Mouse (Mus musculus) embryo, embryonic 11.5 days (tissue): ENCODE results near the gene Sprr2d.

Source experiments
- DNase-seq: peaks from one replicate; pipeline ENCODE4 v3.0.0-alpha.2; 2012; ENCODE audit warnings: low read depth, low spot score

The Sprr2d gene

GRCm38 (mm10) chr3:92338840-92339239 lies at the start of gene Sprr2d:
Sprr2d (plus strand) TSS chr3:92339140.
- DNase-seq, result no peak

- DNase-seq, result no peak
Measured at GRCm38 (mm10) chr3:92307406-92307805, 31.5 kb upstream of the Sprr2d start.

GRCm38 (mm10) chr3:92316320-92316719 lies 22.6 kb upstream of the Sprr2d start, which contains the start of gene Sprr2b:
Sprr2b (plus strand) TSS chr3:92316620.
- no peak for DNase-seq

GRCm38 (mm10) chr3:92317384-92317783 lies 21.6 kb upstream of the Sprr2d start:
- no peak for DNase-seq

GRCm38 (mm10) chr3:92336278-92336677 lies 2.7 kb upstream of the Sprr2d start:
- DNase-seq, result no peak

GRCm38 (mm10) chr3:92351843-92352242 lies 12.9 kb downstream of the Sprr2d start, which contains the start of gene Sprr2e:
Sprr2e (plus strand) TSS chr3:92352143.
- no peak for DNase-seq

- DNase-seq, result no peak
Measured at GRCm38 (mm10) chr3:92361619-92362018, 22.7 kb downstream of the Sprr2d start.

GRCm38 (mm10) chr3:92364887-92365286 lies 25.9 kb downstream of the Sprr2d start, which contains the start of gene Sprr2f:
Sprr2f (plus strand) TSS chr3:92365187.
- DNase-seq, result no peak

- DNase-seq, result no peak
Measured at GRCm38 (mm10) chr3:92373613-92374012, 34.7 kb downstream of the Sprr2d start.

- DNase-seq, result no peak
Measured at GRCm38 (mm10) chr3:92385385-92385784, 46.4 kb downstream of the Sprr2d start, which contains the start of gene Sprr2h. Sprr2h (plus strand) TSS chr3:92385685.
